Mouse (Mus musculus) C2C12 (cell line): ENCODE measurements around the gene Lrrc29. TPM values are rescaled to one million over a fixed set of nuclear protein-coding genes. Genes with fewer than 3 reads are reported as not detected.

Experiments used
- H3K27me3 ChIP-seq: one replicate; pipeline ENCODE4 v1.6.1; 2011; ENCODE audit not compliant: control insufficient read depth, insufficient read depth, insufficient read length
- H3K36me3 ChIP-seq: one replicate; pipeline ENCODE4 v1.6.1; 2011; ENCODE audit not compliant: control insufficient read depth, insufficient read depth
- H3K4me3 ChIP-seq: one replicate; pipeline ENCODE4 v1.5.1; 2011; ENCODE audit warnings: mild to moderate bottlenecking, control low read depth; ENCODE audit not compliant: poor library complexity, insufficient read depth, severe bottlenecking
- H3K79me2 ChIP-seq: one replicate; pipeline ENCODE4 v1.6.1; 2011; ENCODE audit not compliant: control insufficient read depth, insufficient read depth
- H3K79me3 ChIP-seq: one replicate; pipeline ENCODE4 v1.6.1; 2011; ENCODE audit warnings: low read depth, control low read depth
- H3ac ChIP-seq: one replicate; pipeline ENCODE3; 2011; ENCODE audit warnings: low read depth; ENCODE audit not compliant: control insufficient read depth, insufficient read length
- CEBPB ChIP-seq: IDR thresholded peaks from one replicate; pipeline ENCODE4 v1.6.1; 2011; ENCODE audit warnings: low read depth, mild to moderate bottlenecking, control low read depth, moderate library complexity
- CTCF ChIP-seq: IDR thresholded peaks from one replicate; pipeline ENCODE4 v1.5.1; 2011; ENCODE audit not compliant: control insufficient read depth, insufficient read depth, insufficient read length
- FOSL1 ChIP-seq: IDR thresholded peaks from one replicate; pipeline ENCODE4 v1.8.0; 2011; ENCODE audit warnings: mild to moderate bottlenecking, low read length; ENCODE audit not compliant: poor library complexity, insufficient read depth, severe bottlenecking
- MAX ChIP-seq: IDR thresholded peaks from one replicate; pipeline ENCODE4 v1.6.1; 2011; ENCODE audit warnings: mild to moderate bottlenecking, control low read depth
- MYOD1 ChIP-seq: IDR thresholded peaks from one replicate; pipeline ENCODE4 v1.6.1; 2011; ENCODE audit warnings: low read depth; ENCODE audit not compliant: control insufficient read depth, insufficient read length
- MYOG ChIP-seq: IDR thresholded peaks from one replicate; pipeline ENCODE4 v1.6.1; 2011; ENCODE audit not compliant: control insufficient read depth, insufficient read length; ENCODE audit errors: extremely low read depth
- USF1 ChIP-seq: IDR thresholded peaks from one replicate; pipeline ENCODE4 v1.6.1; 2011; ENCODE audit warnings: low read depth, mild to moderate bottlenecking, control low read depth, moderate library complexity
- polyA plus RNA-seq: library from polyadenylated mRNA; unstranded; fragments of >200 nt; fragmentation: generic; extraction: Trizol; gene quantifications from one replicate; pipeline ENCODE4 v1.2.1, GENCODE M21; 2012; ENCODE audit warnings: missing spikeins

The Lrrc29 gene
- polyA plus RNA-seq, 1 experiment: 0.69 TPM

DNA sequence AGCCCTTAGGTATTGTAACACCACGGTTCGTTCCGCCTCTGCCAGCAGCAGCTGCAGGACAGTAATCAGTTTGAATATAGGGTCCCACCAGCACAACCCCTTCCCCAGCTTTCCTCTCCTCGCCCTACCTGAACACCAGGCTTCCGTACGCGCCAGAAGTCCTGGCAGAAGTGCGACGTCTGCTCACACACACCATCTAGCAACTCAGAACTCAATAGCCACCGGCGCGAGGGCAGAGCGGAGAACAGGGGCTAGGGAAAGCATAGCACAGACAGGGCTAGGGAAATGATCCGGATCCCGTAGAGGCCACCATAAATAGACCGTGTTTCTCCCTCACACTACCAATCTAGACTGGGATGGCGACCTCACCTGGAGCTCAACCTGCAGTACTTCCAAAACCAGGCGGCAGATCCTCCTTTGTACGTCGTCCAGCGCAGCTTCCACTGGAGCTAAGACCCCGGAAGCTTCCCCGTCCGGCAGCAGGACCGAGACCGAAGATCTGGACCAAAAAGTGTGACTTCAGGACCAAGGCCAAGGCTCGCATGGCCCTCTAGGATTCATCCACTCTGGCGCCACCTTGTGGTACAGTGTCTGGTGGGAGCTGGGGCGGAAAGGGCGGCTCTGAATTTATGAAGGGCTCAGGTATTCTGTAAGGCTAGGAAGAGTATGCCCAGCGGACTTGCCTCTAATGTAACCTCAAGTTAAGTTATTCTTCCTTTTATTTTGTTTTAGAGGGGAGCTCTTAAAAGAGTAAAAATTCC is 35.3 kb downstream of the Lrrc29 start:
- no peak for TF ChIP-seq CEBPB
- TF ChIP-seq CTCF: peak; percentile 89
- peak; percentile 72 for TF ChIP-seq MAX
- TF ChIP-seq MYOG: no peak
- no peak for TF ChIP-seq FOSL1

GRCm38 (mm10) chr8:105289805-105290460 is 36.1 kb downstream of the Lrrc29 start, which contains the start of gene 4931428F04Rik:
Gene 4931428F04Rik, minus strand, starts transcription at chr8:105289864.
- Histone ChIP-seq H3K4me3 (peak within 1 kb of the TSS; percentile 39), H3ac (peak within 1 kb of the TSS; percentile 63)
- no peak for TF ChIP-seq FOSL1
- TF ChIP-seq MYOG: no peak
- no peak for TF ChIP-seq CEBPB
- TF ChIP-seq USF1: no peak
- peak; percentile 94 for TF ChIP-seq CTCF
- TF ChIP-seq MAX: peak; percentile 83

More for the DNA sequence above, 35.3 kb downstream of the Lrrc29 start:
- Histone ChIP-seq H3ac (no peak overlapping the region), H3K79me3 (peaks cover 14% of the 10 kb centered on the region), H3K27me3 (no peaks in the 10 kb centered on the region), H3K79me2 (peaks cover 30% of the 10 kb centered on the region), H3K36me3 (no peaks in the 10 kb centered on the region), H3K4me3 (no peak overlapping the region)

DNA sequence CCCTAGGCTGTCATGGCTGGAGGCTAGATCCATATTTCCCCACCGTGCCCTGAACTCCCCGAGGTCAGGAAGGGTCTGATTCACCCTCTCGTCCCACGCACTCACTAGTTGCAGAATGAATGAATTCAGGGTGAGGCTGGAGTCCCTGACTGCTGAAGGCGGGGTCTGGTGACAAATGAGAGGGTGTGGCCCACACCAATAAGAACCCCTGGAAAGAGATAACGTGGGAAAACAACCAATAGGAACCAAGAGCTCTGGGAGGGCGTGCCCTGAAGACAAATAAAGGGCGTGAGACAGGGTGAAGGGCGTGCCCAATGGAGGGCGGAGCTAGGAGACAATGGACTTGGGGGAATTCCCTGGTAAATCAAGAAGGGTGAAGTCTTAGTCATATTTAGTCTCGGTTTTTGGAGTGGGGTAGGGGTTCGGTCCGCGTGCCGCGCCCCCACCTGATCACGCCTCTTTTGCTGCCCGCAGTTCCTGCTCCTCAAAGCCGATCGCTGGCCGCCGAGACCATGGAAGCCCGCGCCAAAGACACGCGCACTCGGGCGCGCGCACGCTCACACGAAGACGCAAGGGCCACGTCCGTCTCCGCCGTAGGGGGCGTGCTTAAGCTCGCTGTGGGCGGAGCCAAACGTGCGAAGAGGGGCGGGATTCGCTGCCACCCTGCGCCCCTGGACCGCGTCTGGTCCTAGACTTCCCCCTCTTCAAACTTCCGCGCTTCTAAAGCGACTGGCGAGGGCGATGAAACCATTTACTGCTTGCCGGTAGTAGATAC is 36.9 kb downstream of the Lrrc29 start:
- H3K36me3 ChIP-seq: peaks cover 5% of the 10 kb centered on the region
- TF ChIP-seq MYOD1 (no peak), CTCF (peak; percentile 2), MAX (peak; percentile 37), MYOG (no peak)
- H3K4me3 ChIP-seq: peak overlapping the region; percentile 39
- H3K79me3 ChIP-seq: peaks cover 14% of the 10 kb centered on the region
- peaks cover 30% of the 10 kb centered on the region for H3K79me2 ChIP-seq
- H3ac ChIP-seq: peak overlapping the region; percentile 63
- no peaks in the 10 kb centered on the region for H3K27me3 ChIP-seq

More at GRCm38 (mm10) chr8:105289805-105290460, 36.1 kb downstream of the Lrrc29 start, which contains the start of gene 4931428F04Rik:
- peaks cover 5% of the 10 kb centered on the region for H3K36me3 ChIP-seq
- H3K27me3 ChIP-seq: no peaks in the 10 kb centered on the region
- H3K79me3 ChIP-seq: peaks cover 14% of the 10 kb centered on the region
- H3K79me2 ChIP-seq: peaks cover 30% of the 10 kb centered on the region

GRCm38 (mm10) chr8:105288231-105288630 is 37.8 kb downstream of the Lrrc29 start:
- H3K27me3 ChIP-seq: no peaks in the 10 kb centered on the region
- no peak for TF ChIP-seq MYOG
- TF ChIP-seq USF1: no peak
- no peak for TF ChIP-seq MYOD1
- TF ChIP-seq CEBPB: no peak
- no peak for TF ChIP-seq MAX
- TF ChIP-seq FOSL1: no peak
- no peak for TF ChIP-seq CTCF
- H3K4me3 ChIP-seq: peak overlapping the region; percentile 39

DNA sequence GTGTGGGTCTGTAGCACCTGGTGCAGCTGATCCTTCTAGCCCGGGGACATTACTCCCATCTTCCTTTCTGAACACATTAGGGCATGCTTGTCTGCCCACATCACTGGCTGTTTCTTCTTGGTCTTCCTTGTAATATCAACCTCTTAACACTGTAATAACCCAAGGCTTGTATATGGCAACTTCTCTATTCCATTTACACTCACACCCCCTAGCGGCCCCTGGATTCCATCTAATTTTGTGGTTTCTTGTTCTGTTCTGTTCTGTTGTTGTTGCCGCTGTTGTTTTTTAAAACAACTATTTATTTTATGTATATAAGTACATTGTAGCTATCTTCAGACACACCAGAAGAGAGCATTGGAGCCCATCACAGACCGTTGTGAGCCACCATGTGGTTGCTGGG is 39.2 kb downstream of the Lrrc29 start:
- peaks cover 15% of the 10 kb centered on the region for H3K36me3 ChIP-seq
- H3ac ChIP-seq: no peak overlapping the region
- H3K79me2 ChIP-seq: peaks cover 30% of the 10 kb centered on the region
- TF ChIP-seq CTCF (no peak), MYOG (no peak), MAX (no peak), USF1 (no peak), MYOD1 (no peak), CEBPB (no peak)
- no peak overlapping the region for H3K4me3 ChIP-seq
- no peaks in the 10 kb centered on the region for H3K27me3 ChIP-seq
- H3K79me3 ChIP-seq: peaks cover 14% of the 10 kb centered on the region

More at GRCm38 (mm10) chr8:105288231-105288630, 37.8 kb downstream of the Lrrc29 start:
- H3K79me2 ChIP-seq: peaks cover 30% of the 10 kb centered on the region
- peaks cover 5% of the 10 kb centered on the region for H3K36me3 ChIP-seq
- H3ac ChIP-seq: no peak overlapping the region
- peaks cover 14% of the 10 kb centered on the region for H3K79me3 ChIP-seq
